Mouse (Mus musculus) retina, adult 2 months (tissue): Measurements from ENCODE around the gene Trp53.
"Not testable (repeated sequence)": the region's sequence is repeated elsewhere in the genome, so short reads cannot be mapped to it uniquely, and the experiment has no call there.

Experiments used
- DNase-seq: peaks from one replicate; pipeline ENCODE4 v3.0.0-alpha.2; 2012; ENCODE audit warnings: low read depth, low spot score

Trp53 gene

DNA sequence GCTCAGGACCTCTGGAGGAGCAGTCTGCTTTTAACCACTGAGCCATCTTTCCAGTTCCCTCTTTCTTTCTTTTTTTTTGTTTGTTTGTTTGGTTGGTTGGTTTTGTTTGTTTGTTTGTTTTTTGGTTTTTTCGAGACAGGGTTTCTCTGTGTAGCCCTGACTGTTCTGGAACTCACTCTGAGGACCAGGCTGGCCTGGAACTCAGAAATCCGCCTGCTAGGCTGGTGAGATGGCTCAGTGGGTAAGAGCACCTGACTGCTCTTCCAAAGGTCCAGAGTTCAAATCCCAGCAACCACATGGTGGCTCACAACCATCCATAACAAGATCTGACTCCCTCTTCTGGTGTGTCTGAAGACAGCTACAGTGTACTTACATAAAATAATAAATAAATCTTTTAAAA is 44.2 kb downstream of the Trp53 start:
- DNase-seq, result not testable (repeated sequence)

DNA sequence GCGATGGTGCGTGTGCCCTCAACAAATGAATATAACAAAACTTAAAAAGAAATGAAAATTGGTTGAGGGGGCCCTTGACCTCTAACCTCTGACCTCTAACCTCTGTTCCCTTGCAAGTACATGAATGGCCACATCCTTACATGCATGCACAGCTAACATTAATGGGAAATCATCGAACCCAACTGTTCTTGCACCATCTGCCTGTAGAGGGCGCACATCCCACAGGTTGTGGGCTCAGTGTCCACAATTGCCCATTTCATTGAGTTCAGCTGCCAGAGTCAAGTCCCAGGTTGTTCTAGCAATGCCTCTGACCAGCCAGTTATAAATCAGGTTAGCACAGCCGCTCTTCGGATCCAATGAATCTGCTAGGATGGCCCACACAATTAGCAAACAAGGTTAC is 48.1 kb downstream of the Trp53 start:
- DNase-seq, result no peak

DNA sequence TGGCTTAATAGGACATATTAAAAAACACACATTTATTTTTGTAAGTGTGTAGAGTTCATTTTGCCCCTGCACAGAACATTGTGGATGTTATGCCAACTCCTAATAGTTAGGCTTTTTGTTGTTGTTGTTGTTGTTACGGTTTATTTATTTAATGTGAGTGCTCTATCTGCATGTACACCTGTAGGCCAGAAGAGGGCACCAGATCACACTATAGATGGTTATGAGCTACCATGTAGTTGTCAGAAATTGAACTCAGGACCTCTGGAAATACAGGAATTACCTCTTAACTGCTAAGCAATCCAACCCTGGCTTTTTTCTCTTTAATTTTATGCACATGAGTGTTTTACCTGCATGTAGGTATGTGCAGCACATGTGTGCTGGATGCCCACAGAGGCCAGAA is 49.6 kb downstream of the Trp53 start:
- DNase-seq, result no peak

DNA sequence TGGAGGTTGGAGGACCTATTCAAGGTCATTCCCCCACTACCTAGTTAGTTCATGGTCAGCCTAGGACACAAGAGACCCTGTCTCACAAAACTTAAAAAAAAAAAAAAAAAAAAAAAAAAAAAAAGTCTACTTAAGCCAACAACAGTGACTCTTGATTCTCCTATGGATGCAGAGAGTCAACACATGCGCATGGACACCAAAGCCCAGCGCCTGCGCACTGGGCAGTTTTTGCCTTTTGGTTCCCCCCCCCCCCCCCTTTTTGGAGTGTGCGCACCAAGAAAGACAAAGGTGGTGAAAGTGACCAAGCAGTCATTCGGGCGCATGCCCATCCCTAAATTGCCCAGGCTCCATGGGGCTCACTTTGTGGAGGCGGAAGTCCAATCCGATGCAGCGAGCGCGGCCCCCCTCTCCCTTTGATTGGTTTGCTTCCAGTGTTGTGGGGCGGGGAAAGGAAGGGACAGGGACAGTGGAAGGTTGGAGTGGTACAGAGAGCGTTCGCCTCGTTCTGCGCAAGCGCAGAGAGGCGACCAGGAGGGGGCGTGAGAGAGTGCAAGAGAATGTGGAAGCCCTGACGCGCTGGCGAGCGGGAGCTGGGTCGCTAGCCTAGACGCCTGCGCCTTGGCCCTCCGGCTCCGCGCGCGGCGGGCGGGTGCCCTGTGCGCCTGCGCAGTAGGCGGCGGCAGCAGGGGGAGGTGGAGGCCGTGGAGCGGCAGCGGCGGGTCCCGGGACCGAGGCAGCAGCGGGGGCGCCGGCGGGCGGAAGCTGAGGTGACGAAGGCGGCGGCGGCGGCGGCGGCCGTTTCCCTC is 52.3 kb downstream of the Trp53 start, which contains the start of gene Fxr2:
Gene Fxr2, plus strand, starts transcription at position 707 of the 806 bp plus-strand sequence.
- peak; percentile 100 for DNase-seq

DNA sequence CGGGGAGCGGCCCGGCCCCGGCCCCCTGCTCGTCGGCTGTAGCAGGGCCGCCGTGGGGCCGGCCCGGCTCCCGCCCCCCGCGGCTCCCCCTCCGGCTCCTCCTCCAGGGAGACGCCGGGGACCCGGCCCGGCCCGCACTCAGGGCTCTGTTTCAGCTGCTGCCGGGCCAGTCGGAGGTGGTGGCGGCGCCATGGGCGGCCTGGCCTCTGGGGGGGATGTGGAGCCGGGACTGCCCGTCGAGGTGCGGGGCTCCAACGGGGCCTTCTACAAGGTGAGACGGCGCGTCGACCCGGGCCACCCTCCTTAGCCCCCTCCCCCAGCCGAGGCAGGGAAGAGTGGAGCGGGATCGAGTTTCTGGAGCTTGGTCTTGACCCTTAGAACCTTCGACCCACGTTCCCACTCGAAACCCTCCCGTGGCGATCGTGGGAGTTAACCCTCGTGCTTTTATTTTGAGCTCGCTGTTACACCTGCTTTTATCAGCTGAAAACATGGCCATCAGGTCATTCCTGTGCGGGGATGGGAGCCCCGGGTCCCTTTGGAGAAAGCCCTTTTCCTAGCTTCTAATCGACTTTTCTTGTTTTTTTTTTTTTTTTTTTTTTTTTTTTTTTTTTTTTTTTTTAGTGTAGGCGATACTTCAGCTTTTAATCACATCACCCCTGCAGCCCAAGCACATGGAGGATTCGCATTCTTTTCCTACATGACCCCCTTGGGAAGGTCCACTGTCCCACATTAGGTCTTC is 53.1 kb downstream of the Trp53 start:
- no peak for DNase-seq

DNA sequence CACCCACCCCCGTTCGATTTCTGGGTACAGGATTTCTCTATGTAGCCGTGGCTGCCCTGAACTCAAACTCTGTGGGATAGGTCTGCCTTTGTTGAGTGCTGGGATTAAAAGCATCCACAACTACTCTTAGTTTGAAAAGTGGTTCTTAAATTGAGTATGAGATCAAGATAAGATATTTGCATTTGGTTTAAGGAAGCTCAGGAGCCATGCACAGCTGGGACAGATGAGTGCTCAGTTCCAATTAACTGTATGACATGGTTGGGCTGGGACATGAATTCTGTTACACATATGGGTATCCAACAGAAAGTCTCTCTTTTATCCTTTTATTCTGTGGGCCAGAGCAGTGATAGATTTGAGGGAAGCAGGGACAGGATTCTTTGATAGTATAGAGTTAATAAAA is 55.3 kb downstream of the Trp53 start:
- DNase-seq, result no peak
